Mouse (Mus musculus) regulatory T cell (primary cell): ENCODE results near the gene Rbms1.

Source experiments
- in situ Hi-C: fragments of 300-600 bp; cut with MboI, MseI; formaldehyde crosslinking; loops from one replicate; pipeline ENCODE4 v1.15.1; 2025; ENCODE audit warnings: high pct_unique_total_duplicates

Gene Rbms1

DNA sequence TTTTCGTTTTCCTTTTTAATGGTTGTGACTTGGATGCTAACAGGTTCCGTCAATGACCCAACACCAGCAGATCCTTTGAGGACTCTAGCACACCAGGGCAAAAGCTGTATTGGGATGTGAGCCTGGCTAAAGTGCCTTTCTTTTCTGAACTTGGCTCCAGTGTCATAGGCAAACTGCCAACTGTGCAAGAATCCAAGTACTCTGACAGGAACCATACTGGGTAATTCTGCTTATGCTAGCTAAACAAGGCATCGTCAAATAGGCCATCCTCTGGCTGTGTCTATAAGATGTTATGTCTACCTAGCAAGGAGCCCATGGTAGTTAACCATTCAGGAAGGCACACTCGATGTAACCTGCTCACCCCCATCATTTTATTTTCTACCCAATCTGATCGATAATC lies 189.4 kb downstream of the Rbms1 start:
- in situ Hi-C loops, result no loop called here

DNA sequence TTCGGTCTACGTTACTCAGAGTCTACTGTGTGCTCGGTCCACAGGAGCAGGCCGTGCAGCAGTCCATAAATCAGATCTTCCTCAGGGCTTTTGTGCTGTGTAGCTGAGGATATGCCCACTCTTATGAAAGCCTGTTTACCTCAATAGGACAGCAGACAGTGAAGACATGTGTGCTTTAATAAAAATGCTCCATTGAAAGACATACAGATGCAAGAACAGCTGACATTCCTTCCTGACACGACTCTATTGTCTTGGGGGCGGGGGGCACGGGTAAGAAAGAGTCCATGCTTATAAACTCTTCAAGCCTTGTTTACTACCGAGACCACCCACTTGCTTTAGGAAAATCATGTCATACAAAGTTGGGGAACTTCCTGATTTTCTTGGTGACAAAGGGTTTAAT lies 196.6 kb downstream of the Rbms1 start:
- in situ Hi-C loops, result no loop called here

DNA sequence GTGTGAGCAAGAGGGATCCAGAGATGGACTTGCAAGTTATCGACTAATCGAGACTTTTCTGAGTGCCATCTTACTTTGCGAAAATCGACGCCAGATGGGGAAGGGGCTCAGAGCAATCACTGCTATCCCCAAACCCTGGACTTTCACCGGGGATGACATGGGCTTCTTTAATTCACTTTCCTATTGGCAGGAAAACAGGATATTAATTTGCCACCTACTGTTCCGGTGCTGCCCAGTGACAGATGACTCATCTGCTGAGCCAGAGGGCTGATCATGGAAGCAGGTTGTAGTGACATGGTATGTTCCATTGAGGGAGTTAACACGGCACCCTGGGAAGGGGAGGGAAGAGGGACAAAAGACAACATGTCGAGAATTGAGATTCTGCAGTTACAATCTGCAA lies 206.8 kb downstream of the Rbms1 start:
- in situ Hi-C loops, result loop anchor here (5.0 kb wide), 1 partner anchor 86 kb away; no protein-coding TSS in a partner anchor

DNA sequence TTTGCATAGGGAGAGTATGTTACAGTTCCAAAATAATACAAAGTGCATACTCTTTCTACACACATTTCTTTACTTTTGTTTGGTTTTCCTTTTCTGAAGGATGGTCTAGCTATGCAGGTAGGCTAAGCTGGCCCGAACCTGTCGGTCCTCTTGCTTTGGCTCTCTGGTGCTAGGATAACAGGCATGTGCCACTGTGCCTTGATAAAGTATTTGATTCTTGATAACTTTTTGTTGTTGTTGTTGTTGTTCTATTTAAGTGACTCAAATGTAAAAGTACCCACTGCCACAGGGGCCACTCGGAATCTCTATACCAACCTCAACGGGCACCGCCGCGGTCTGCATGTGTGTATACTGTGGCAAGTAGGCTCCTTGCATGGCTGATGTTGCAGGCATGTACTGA lies 207.9 kb downstream of the Rbms1 start:
- in situ Hi-C loops, result loop anchor here (5.0 kb wide), 1 partner anchor 87 kb away; no protein-coding TSS in a partner anchor

DNA sequence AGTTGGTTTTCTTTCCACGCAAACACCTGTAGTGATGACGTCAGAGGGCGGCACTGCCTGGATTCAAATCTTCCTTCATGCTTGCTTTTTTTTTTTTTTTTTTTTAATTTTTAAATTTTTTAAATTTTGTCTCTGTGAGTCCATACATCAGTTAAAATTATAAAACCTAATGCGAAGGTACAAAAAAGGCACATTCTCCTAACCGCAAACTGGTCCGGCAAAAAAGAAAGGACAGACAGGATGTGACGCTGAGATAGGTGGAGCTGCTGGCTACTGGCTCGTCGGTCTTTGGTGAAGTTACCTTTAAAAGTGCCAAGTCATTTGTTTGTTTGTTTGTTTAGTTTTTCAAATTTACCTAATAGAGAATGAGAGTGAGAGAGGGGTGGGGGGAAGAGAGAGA lies 211.7 kb downstream of the Rbms1 start:
- in situ Hi-C loops, result no loop called here

DNA sequence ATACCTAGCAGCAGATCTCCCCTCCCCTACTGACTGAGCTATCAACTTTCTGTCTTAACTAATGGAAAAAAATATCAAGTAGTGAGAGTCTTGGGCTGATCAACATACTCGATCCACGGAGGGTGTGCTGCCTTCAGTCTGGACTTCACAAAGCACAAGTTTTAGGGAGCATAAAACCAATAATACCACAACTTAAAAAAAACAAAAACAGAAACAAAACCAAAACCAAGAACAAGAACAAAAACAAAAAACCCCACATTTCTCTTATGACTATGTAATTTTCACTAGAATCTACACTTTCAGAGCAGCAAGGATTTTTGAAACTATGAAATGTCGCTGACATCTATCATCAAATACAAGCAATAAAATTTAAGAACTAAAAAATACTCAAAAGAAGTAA lies 212.4 kb downstream of the Rbms1 start:
- in situ Hi-C loops, result no loop called here

DNA sequence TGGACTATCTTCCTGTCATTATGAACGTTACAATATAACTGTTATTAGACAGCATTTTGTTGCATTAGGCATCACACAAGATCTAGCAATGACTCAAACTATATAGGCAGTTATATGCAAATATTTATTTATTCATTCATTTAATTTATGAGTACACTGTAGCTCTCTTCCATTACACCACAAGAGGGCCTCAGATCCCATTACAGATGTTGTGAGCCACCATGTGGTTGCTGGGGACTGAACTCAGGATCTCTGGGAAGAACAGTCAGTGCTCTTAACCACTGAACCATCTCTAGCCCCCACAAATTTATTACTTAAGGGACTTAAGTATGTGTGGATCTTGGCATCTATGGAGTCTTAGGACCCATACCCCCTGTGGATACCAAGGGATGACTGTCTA lies 214.4 kb downstream of the Rbms1 start:
- in situ Hi-C loops, result loop anchor here (10.0 kb wide), 1 partner anchor 706 kb away; no protein-coding TSS in a partner anchor

DNA sequence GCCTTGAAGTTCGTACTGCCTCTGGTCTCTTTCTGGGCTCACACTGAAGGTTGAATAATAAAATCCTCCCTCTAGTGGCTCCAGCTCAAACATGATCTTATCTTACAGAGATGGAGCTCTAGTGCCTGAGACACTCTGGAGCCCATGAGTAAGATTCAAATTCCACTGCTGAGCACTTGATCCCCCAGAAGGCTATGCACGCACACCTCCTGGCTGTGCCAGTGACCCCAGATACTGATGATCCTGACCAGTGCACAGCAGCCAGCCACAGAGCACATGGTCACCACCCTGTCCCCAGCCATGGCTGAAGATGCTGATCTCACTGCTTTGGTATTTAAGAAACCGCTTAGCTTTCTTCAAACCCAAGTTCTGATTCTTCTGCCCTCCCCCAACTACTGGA lies 215.4 kb downstream of the Rbms1 start:
- in situ Hi-C loops, result loop anchor here (10.0 kb wide), 1 partner anchor 707 kb away; no protein-coding TSS in a partner anchor

DNA sequence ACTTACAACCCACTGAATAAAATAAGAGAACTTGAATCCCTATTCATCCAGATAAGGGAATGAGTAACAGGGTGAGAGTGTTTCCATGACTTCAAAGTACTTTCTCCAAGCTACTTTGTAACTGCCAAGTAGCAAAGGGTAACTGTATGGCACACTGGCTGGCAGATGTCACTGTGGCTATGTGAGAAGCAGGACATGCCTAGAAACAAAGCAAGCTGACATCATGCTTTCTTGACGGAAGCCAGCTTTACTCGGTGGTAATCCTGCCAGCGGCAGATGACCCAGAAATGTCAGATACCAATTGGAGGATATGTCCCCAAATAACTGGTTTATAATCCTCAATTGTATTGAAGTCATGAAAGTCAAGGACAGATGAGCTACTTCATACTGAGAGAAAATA lies 218.3 kb downstream of the Rbms1 start:
- in situ Hi-C loops, result loop anchor here (10.0 kb wide), 1 partner anchor 710 kb away; no protein-coding TSS in a partner anchor

DNA sequence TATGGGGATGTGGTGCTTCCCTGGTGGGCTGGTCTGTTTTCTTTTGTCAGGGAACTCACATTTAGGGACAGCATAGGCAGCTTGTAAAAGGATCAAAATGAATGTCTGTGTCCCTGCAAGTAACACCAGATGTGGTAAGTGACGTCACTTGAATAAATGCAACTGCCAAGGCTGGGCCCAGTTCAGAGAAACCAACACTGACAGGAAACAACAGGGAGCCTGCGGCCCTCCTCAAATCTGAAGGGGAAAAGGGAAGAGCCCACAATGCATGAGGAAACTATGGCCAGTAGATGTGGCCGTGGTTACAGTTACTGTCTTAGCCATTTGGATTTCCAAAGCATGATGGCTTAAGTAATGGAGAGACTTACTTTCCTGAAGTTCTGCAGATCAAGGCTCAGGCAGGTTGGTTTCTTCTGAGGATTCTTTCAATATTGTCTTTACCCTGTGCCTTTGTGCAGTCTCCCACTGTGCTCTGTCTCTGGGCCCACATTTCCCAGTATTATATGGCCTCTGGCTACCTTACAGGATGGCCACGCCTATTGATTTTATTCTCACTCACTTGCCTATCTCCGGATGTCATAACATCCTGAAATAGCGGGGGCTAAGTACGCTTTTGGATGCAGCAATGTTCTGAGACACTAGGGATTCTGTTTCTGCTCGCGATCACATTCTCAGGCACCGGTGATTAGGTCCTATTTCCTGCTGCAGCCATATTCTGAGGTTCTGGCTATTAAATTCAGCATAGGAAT lies 223.4 kb downstream of the Rbms1 start:
- in situ Hi-C loops, result loop anchor here (5.0 to 10.0 kb wide), 3 partner anchors 58 to 715 kb away; no protein-coding TSS in a partner anchor

DNA sequence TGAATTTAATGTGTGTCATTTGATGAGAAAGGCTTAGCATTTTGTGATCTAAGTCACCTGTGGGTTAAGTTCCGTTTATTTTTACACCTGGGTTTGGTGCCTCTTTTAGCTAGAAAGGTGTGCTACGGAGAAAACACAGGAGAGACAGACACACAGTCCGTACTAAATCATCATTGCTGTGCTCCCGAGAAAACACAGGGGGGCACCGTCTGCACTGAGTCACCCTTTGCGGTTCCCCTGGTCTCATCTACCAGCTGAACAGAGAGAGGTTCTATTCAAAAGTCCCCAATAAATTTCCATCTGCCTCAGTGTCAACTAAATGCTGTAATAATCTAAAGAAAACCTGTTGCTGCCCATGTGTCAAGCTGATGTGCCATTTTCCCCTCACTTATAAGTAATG lies 232.1 kb downstream of the Rbms1 start:
- in situ Hi-C loops, result loop anchor here (10.0 kb wide), 1 partner anchor 554 kb away; no protein-coding TSS in a partner anchor

DNA sequence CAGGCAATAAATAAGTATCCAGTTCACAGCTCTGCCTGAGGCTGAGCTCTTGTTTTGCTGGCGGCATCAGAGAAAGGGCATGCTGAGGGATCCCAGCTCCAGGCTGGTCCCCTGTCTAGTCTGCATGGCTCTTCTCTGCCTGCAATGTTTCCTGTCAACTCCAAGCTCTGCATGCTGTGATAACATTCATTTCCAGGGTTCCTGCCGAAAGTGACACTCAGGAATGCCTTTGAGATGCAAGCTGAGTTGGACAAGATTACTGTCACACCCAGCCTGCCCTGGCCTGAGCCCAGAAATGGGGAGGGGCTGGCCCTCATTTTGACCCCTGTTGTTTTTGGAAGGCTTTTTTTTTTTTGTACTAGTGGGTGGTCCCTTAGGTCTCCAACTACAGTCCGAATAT lies 233.0 kb downstream of the Rbms1 start:
- in situ Hi-C loops, result loop anchor here (10.0 kb wide), 1 partner anchor 555 kb away; no protein-coding TSS in a partner anchor

DNA sequence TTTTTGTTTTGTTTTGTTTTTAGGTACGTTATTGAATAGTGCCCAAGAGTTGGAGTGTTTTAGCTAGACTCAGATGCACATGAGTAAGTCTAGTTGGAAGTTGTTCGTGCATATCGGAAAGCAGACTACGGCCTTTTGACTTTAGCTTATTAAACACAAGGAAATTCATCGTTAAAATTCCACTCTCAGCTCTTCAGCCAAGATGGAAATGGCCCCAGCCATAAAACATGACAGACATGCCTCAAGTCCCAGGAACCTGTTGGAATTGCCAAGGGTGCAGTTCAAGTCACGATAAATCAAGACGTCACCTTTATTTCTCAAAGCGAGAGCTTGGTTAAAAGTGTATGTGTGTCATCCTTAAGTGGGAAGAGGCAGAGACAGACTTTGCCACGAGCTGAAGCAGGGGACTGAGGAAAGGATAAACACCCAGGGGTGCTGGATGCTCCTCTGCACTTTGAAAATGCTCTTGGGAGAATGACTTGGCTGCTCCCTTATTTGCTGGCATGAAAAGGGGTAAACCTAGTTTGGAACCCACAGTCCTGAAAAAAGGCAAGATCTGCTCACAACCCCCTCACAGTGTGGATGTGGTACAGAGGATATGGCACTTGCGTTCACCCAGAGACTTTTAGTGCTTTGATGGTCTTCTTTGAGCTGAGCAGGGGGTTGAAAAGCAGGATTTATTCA lies 233.9 kb downstream of the Rbms1 start:
- in situ Hi-C loops, result no loop called here

DNA sequence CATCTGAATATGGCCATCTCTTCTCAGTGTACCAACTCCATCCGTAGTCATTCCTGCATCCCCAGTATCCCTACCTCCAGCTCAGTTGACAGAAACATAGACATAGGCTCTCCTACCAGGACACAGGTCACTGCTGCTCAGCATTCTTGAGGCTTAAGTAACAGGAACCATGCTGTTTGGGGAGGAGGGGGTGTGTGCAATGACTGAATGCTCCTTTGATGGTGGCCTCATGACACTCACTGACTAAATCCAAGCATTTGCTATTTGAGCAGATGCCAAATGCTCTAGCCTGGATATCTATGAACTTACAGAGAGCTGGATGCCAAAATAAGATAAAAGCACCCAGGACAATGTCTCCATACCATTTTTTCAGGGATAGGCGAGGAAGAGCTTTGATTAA lies 238.3 kb downstream of the Rbms1 start:
- in situ Hi-C loops, result no loop called here

DNA sequence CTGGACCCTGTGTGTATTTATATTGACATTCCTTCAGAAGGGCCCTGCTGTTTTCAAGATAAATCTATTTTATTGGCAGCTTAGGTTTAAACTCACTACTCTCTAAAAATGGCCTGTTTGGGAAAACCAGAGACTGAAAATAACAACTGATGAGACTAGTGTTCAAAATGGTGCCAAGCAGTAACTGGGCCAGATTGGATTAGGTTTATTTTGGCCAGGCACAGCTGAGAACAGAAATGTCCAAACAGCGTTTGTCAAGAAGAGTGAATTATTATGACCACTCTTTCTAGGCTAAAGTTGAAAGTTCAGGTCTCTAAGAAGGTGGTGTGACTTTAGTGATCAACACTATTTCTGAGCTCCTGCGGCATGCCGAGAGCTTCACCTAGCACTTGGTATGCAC lies 240.0 kb downstream of the Rbms1 start:
- in situ Hi-C loops, result no loop called here

DNA sequence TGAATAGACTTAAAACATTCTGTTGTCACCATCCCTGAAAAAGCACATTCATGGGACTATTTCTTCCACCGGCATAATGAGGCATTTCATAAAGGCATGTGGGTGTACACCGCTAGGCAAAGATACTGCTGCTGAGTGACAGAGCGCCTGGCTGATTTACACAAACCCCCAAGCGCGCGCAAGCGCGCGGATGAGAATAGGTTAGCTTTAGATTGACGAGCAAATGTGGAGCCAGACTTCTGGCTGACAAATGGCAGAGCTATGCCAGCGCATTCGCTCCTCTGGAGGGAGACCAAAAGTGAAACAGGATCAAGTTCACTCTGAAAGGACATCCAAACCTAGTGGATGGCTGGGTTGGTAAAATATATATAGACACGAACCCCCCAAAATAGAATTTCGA lies 240.5 kb downstream of the Rbms1 start, which contains the start of gene Itgb6:
Gene Itgb6 (minus strand): TSS at position 130 of the 400 bp plus-strand sequence.
- in situ Hi-C loops, result no loop called here

DNA sequence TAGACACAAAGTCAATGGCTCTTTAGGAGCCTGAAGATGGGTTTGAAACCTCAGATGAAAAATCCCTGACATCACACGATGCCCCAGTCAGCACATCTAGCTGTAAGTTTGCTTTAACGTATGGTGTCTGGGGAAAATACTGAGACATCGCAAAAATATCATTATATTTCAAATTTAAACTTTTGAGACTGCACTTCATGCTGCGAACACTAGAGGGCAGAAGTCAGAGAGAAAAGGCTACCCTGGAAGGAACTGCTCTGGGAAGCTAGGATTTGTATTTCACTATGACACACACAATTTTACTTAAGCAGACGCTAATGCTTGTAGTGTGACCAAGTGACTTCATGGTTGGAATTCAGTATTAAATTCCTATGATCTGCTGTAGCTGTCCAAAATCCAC lies 242.1 kb downstream of the Rbms1 start:
- in situ Hi-C loops, result no loop called here

DNA sequence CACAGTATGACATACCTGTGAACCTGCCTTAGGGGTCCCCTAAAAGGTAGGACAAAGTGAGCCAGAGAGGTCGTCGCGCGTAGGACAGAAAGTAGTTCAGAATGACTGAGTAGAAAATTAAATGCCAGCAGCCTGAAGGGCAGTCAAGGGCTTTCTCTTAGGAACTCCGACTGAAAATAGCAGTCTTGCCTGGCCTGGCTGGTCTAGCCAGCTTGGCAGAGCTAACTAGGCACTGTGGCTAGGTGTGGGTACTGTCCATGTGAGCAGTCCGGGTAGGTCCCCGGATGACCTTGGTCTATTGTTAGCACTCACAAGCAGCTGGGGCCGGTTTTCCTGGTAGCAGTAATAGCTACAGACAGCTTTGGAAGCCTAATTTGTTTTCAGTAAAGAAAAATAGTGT lies 242.8 kb downstream of the Rbms1 start:
- in situ Hi-C loops, result no loop called here

DNA sequence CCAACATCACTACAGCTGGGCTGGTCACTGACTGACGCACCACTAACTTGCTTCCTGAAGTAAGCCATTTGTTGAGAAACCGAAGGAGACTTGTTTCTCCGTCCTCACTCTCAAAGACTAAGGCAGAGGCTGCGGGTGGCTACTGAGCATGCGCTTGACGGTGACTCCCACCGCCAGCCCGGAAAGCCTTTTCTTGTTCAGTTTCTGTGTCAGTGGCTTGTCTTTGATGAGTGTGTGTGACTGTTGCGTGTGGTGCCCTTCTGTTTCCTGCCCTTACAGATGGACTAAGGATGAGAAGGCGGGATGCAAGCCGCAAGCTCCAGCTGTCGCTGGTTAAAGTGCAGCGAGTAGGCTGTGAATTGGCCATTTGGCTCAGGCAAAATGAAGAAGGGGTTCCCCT lies 245.6 kb downstream of the Rbms1 start:
- in situ Hi-C loops, result loop anchor here (10.0 kb wide), 1 partner anchor 737 kb away; no protein-coding TSS in a partner anchor

DNA sequence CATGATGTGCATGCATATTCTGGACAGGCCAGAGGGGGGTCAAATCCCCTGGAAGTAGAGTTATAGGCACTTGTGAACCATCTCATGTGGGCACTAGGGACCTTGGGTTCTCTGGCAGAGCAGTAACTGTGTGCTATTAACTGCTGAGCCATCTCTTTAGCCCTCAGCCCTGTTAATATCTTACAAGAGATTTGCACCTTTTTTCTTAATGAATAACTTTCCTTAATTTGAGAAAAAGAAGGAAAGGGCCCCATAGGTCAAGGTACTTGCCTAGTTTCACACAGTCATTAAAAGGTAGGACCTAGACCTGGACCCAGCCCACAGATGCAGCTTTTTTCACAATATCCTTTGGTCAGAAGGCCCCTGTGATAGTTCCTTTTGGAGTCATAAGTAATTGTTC lies 246.4 kb downstream of the Rbms1 start:
- in situ Hi-C loops, result loop anchor here (10.0 kb wide), 1 partner anchor 738 kb away; no protein-coding TSS in a partner anchor

DNA sequence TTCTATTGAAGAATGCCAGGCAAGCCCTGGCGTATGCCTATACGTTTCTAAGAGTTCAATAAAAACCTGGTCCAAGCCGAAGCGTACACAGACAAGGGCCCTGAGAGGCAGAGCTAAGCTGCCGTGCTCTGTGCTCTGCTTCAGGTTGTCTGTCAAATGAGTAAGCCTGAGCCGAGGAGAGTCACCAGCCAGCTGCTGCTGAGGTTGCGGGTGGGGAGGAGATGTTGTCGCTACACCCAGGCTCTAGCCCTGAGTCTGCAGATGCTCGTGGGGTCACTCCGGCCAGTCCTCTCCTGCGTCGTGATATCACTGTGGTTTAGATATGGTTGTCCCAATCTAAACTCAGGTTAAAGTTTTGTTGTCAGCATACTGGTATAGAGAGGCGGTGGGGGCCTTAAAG lies 247.2 kb downstream of the Rbms1 start:
- in situ Hi-C loops, result loop anchor here (10.0 kb wide), 1 partner anchor 739 kb away; no protein-coding TSS in a partner anchor

DNA sequence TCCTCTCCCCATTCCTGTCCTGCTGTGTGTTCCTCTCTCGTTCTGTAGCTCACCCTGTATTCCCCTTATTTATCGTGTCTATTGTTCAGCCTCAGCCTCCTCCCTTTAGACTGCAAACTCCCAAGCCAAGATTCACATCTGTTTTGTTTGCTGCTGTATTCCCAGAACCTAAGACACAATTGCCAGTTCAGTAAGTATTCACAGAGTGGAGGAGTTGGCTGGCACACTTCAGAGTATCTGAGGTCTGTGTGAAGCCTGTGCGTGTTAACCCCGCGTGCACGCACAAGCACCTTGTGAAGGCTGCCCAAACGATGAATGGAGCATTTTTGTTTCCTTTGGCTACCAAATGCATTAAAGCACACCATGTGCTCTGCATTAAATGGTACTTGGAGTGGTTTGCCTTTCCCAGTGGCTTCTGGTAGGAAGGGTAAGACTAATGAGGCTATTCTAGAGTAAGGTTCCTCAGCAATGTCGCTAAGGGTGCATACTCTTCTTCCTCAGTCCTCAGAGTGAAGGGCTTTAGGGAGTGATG lies 248.0 kb downstream of the Rbms1 start:
- in situ Hi-C loops, result loop anchor here (10.0 kb wide), 1 partner anchor 740 kb away; no protein-coding TSS in a partner anchor
